Comparison of ENCODE assay signal across 8 mouse cellular contexts in genomic region chr8:107031577-107032090, GRCm38 (mm10). TPM values are rescaled to one million over a fixed set of nuclear protein-coding genes. Genes with fewer than 3 reads are reported as not detected.
DNase-seq lines count a peak whose midpoint lies in the region; ATAC-seq and TF ChIP-seq lines count a peak whose summit lies in the region.

No protein-coding gene starts in this region.

- TF ChIP-seq POLR2A in cerebellum, adult 2 months (IDR thresholded peaks at IDR 0.05; ENCODE audit: borderline replicate concordance, insufficient read depth, low read length): no peak
- no peak for TF ChIP-seq POLR2A in testis, adult 2 months (IDR thresholded peaks at IDR 0.05; ENCODE audit: control insufficient read depth, low read depth, low read length)

- H3K4me2 ChIP-seq in hindbrain, embryonic 16.5 days (ENCODE audit: low read length): peak overlapping the region; percentile 77
- peak overlapping the region; percentile 92 for H3K4me2 ChIP-seq in midbrain, embryonic 11.5 days

- TF ChIP-seq CTCF in cerebellum, adult 2 months (IDR thresholded peaks at IDR 0.05; ENCODE audit: borderline replicate concordance, insufficient read depth, low read depth, low read length): no peak
- TF ChIP-seq CTCF in testis, adult 2 months (IDR thresholded peaks at IDR 0.05; ENCODE audit: control insufficient read depth, insufficient read depth, insufficient replicate concordance, low read depth, low read length): no peak

- no peak for ATAC-seq in hindbrain, embryonic 16.5 days
- ATAC-seq in midbrain, embryonic 11.5 days (ENCODE audit: low FRiP score): no peak

- H3K9me3 ChIP-seq in hindbrain, embryonic 16.5 days (ENCODE audit: control insufficient read depth, low read length): no peaks in the 10 kb centered on the region
- no peaks in the 10 kb centered on the region for H3K9me3 ChIP-seq in midbrain, embryonic 11.5 days (ENCODE audit: control insufficient read depth, low read length)

- under 1% methylated on average over 40 of the region's 40 CpGs for WGBS in cerebellum, adult 2 months
- WGBS in hindbrain, embryonic 16.5 days: 0% methylated on average over 40 of the region's 40 CpGs
- WGBS in midbrain, embryonic 11.5 days: under 1% methylated on average over 38 of the region's 40 CpGs

- peak overlapping the region; percentile 82 for H3K27ac ChIP-seq in cerebellum, adult 2 months (ENCODE audit: insufficient read depth, low read length)
- peak overlapping the region; percentile 92 for H3K27ac ChIP-seq in testis, adult 2 months (ENCODE audit: control insufficient read depth, insufficient read depth, low read depth, low read length)
- H3K27ac ChIP-seq in hindbrain, embryonic 16.5 days (ENCODE audit: low read depth, low read length): peak overlapping the region; percentile 65
- peak overlapping the region; percentile 16 for H3K27ac ChIP-seq in midbrain, embryonic 11.5 days (ENCODE audit: low read depth, low read length)

- peaks cover 1% of the 10 kb centered on the region for H3K36me3 ChIP-seq in testis, adult 2 months (ENCODE audit: control insufficient read depth, insufficient read depth, low read length)
- H3K36me3 ChIP-seq in hindbrain, embryonic 16.5 days (ENCODE audit: control insufficient read depth, insufficient read depth, low read length): peaks cover 1% of the 10 kb centered on the region; the same call in 1 of the 2 replicates
- no peaks in the 10 kb centered on the region for H3K36me3 ChIP-seq in midbrain, embryonic 11.5 days (ENCODE audit: control insufficient read depth, insufficient read depth, low read length)

- H3K27me3 ChIP-seq in cerebellum, adult 2 months (ENCODE audit: control insufficient read depth, insufficient read depth, low read length): no peaks in the 10 kb centered on the region
- H3K27me3 ChIP-seq in testis, adult 2 months (ENCODE audit: control insufficient read depth, insufficient read depth, low read length): no peaks in the 10 kb centered on the region
- H3K27me3 ChIP-seq in hindbrain, embryonic 16.5 days (replicated peaks; ENCODE audit: control insufficient read depth, insufficient read depth, low read length): no peaks in the 10 kb centered on the region
- H3K27me3 ChIP-seq in midbrain, embryonic 11.5 days (ENCODE audit: control insufficient read depth, insufficient read depth, low read length): no peaks in the 10 kb centered on the region

- peak overlapping the region; percentile 98 for H3K4me3 ChIP-seq in cerebellum, adult 2 months (replicated peaks; ENCODE audit: insufficient read depth, low read depth, low read length)
- peak overlapping the region; percentile 97 for H3K4me3 ChIP-seq in testis, adult 2 months (ENCODE audit: control insufficient read depth, low read depth, low read length)
- H3K4me3 ChIP-seq in hindbrain, embryonic 16.5 days (ENCODE audit: low read length): peak overlapping the region; percentile 97
- peak overlapping the region; percentile 96 for H3K4me3 ChIP-seq in midbrain, embryonic 11.5 days (ENCODE audit: low read depth, low read length)

- DNase-seq in cerebellum, adult 2 months: no peak
- DNase-seq in cerebellum, postnatal 36 days: no peak
- DNase-seq in testis, postnatal 10 days (ENCODE audit: low spot score): no peak
- DNase-seq in midbrain, embryonic 11.5 days (ENCODE audit: low spot score, missing footprints): no peak
- no peak for DNase-seq in adrenal gland, postnatal 25 days
- no peak for DNase-seq in kidney, adult 9 months

- H3K4me1 ChIP-seq in cerebellum, adult 2 months (ENCODE audit: control insufficient read depth, insufficient read depth, low read length): peaks cover 11% of the 10 kb centered on the region
- H3K4me1 ChIP-seq in testis, adult 2 months (ENCODE audit: control insufficient read depth, insufficient read depth, low read length): peaks cover 26% of the 10 kb centered on the region
- H3K4me1 ChIP-seq in hindbrain, embryonic 16.5 days (ENCODE audit: control insufficient read depth, insufficient read depth, low read depth, low read length): peaks cover 18% of the 10 kb centered on the region
- H3K4me1 ChIP-seq in midbrain, embryonic 11.5 days (ENCODE audit: control insufficient read depth, insufficient read depth, low read length): peaks cover 8% of the 10 kb centered on the region

- peak overlapping the region; percentile 99 for H3K9ac ChIP-seq in hindbrain, embryonic 16.5 days (ENCODE audit: low read depth, low read length)
- H3K9ac ChIP-seq in midbrain, embryonic 11.5 days (ENCODE audit: low read length): peak overlapping the region; percentile 91

RNA-seq across cellular contexts. Expression of gene Vps4a, which starts 0.6 kb away (rescaled TPM):
- polyA plus RNA-seq in cerebellum, adult 2 months (2012; rRNA removed): 111 TPM in 2 replicates
- 97.0 and 104 TPM in 2 replicates for polyA plus RNA-seq in testis, adult 2 months (2012; rRNA removed)
- polyA plus RNA-seq in hindbrain, embryonic 16.5 days (2015; fragmentation: Nextera tagmentation; extraction: Ambion mirVana): 159 and 165 TPM in 2 replicates
- polyA plus RNA-seq in midbrain, embryonic 11.5 days (2014; fragmentation: Nextera tagmentation; extraction: Ambion mirVana): 94.9 and 96.4 TPM in 2 replicates
- total RNA-seq in adrenal gland, postnatal 25 days (2021): 78.7 and 102 TPM in 2 replicates

RNA-seq across cellular contexts. Expression of gene Pdf, which starts 16.8 kb away (rescaled TPM):
- 34.0 and 34.2 TPM in 2 replicates for polyA plus RNA-seq in cerebellum, adult 2 months (2012; rRNA removed)
- polyA plus RNA-seq in testis, adult 2 months (2012; rRNA removed): 1.7 and 1.8 TPM in 2 replicates
- polyA plus RNA-seq in hindbrain, embryonic 16.5 days (2015; fragmentation: Nextera tagmentation; extraction: Ambion mirVana): 37.1 and 37.4 TPM in 2 replicates
- 39.8 and 42.1 TPM in 2 replicates for polyA plus RNA-seq in midbrain, embryonic 11.5 days (2014; fragmentation: Nextera tagmentation; extraction: Ambion mirVana)
- 41.0 and 63.8 TPM in 2 replicates for total RNA-seq in adrenal gland, postnatal 25 days (2021)

RNA-seq across cellular contexts. Expression of gene Cog8, which starts 24.9 kb away (rescaled TPM):
- 47.1 and 48.9 TPM in 2 replicates for polyA plus RNA-seq in cerebellum, adult 2 months (2012; rRNA removed)
- polyA plus RNA-seq in testis, adult 2 months (2012; rRNA removed): 78.6 and 87.1 TPM in 2 replicates
- 39.2 and 42.3 TPM in 2 replicates for polyA plus RNA-seq in hindbrain, embryonic 16.5 days (2015; fragmentation: Nextera tagmentation; extraction: Ambion mirVana)
- 38.1 and 38.8 TPM in 2 replicates for polyA plus RNA-seq in midbrain, embryonic 11.5 days (2014; fragmentation: Nextera tagmentation; extraction: Ambion mirVana)
- total RNA-seq in adrenal gland, postnatal 25 days (2021): 47.9 and 48.6 TPM in 2 replicates

RNA-seq across cellular contexts. Expression of gene Nip7, which starts 25.0 kb away (rescaled TPM):
- 44.6 and 51.0 TPM in 2 replicates for polyA plus RNA-seq in cerebellum, adult 2 months (2012; rRNA removed)
- polyA plus RNA-seq in testis, adult 2 months (2012; rRNA removed): 32.1 and 37.3 TPM in 2 replicates
- 61.2 and 66.2 TPM in 2 replicates for polyA plus RNA-seq in hindbrain, embryonic 16.5 days (2015; fragmentation: Nextera tagmentation; extraction: Ambion mirVana)
- polyA plus RNA-seq in midbrain, embryonic 11.5 days (2014; fragmentation: Nextera tagmentation; extraction: Ambion mirVana): 100 and 102 TPM in 2 replicates
- total RNA-seq in adrenal gland, postnatal 25 days (2021): 44.8 and 45.7 TPM in 2 replicates

RNA-seq across cellular contexts. Expression of gene Tmed6, which starts 33.8 kb away (rescaled TPM):
- polyA plus RNA-seq in cerebellum, adult 2 months (2012; rRNA removed): not detected in 2 replicates
- 92.7 and 108 TPM in 2 replicates for polyA plus RNA-seq in testis, adult 2 months (2012; rRNA removed)
- not detected in 2 replicates for polyA plus RNA-seq in hindbrain, embryonic 16.5 days (2015; fragmentation: Nextera tagmentation; extraction: Ambion mirVana)
- not detected in 2 replicates for polyA plus RNA-seq in midbrain, embryonic 11.5 days (2014; fragmentation: Nextera tagmentation; extraction: Ambion mirVana)
- not detected in 2 replicates for total RNA-seq in adrenal gland, postnatal 25 days (2021)

Comparison
In these comparisons a context has a peak if more than half of its experiments do, and no peak if none do; other contexts are left out.
1. H3K27ac ChIP-seq: peak in every context shown above with its lines; median percentile 92 in testis, adult 2 months; 82 in cerebellum, adult 2 months; 65 in hindbrain, embryonic 16.5 days; 16 in midbrain, embryonic 11.5 days.
2. RNA of gene Pdf, which starts 16.8 kb away (polyA plus RNA-seq): 39.8 to 42.1 TPM in midbrain, embryonic 11.5 days, 37.1 to 37.4 TPM in hindbrain, embryonic 16.5 days and 34.0 to 34.2 TPM in cerebellum, adult 2 months; 1.7 to 1.8 TPM in testis, adult 2 months; every median in the first group is over 10 times any median in the second.
3. Peak in every context shown above with its lines, with median percentiles within 50 percentile points of each other: H3K4me3 ChIP-seq.